Mouse (Mus musculus) cerebellum, postnatal 36 days (tissue): ENCODE results near the gene Gm21987.
A peak's percentile ranks its signal among the peaks of the same experiment; 100 is the strongest.
"Not testable (repeated sequence)": the region's sequence is repeated elsewhere in the genome, so short reads cannot be mapped to it uniquely, and the experiment has no call there.

Source experiments
- DNase-seq, 2 experiments: peaks; one replicate each; pipeline ENCODE4 v3.0.0; 2021 to 2022; ENCODE audit warnings: mixed read lengths in 2 of 2

Gene Gm21987

DNA sequence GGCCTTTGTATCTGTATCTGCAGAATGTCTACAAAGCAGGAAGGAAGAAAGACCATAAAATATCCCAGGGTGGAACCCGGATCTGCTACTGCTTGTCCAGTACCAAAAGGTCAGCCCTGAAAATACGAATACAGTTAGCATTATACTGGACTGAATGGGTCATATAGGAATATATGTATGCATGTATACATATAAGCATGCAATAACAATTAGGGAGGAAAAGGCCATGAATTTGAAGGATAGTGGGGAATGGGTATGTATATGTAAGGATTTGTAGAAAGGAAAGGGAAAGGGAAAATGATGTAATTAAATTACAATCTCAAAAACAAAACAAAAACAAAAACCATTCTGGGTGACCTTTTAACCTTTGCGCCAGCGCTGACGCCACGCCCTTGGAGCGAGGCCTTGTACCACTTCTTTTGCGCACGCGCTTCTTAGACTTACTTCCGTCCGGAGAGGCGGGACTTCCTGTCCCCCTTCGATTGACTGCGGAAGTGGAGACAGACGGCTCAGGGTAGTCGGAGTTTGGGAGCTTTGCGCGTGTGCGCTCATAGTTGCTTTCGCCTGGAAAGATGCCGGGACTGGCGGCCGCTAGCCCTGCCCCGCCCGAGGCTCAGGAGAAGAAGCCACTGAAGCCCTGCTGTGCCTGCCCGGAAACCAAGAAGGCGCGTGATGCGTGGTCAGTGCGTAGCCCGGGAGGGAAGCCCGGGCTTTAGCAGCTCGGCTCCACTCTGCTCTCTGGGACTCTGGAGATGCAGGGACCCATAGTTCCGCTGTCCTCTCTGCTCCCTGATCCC, at the start of gene Gm21987, which contains the start of gene Cox17:
TSS of gene Gm21987 (plus strand) at position 512 of the 797 bp plus-strand sequence.
TSS of gene Cox17 (plus strand) at position 463 of the 797 bp plus-strand sequence.
- peak; percentile 93 to 95 for DNase-seq

DNA sequence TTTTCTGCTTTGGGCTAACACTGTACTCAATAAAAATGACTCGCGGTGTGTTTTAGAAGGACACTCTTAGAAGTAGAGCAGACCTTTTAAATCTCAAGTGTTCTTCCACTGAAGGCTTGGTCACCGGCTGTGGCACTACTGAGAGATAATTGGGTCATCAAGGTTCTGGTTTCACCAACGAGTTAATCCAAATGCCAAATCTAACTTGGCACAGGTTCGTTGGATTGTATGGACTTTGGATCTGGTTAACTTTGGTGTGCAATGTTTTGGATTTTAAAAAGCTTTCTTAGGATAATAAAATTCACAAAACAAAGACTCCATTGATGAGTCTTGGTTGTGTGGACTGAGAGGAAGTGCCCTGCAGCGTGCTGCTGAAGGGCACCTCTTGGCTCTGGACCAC, 48.4 kb upstream of the Gm21987 start:
- no peak for DNase-seq

DNA sequence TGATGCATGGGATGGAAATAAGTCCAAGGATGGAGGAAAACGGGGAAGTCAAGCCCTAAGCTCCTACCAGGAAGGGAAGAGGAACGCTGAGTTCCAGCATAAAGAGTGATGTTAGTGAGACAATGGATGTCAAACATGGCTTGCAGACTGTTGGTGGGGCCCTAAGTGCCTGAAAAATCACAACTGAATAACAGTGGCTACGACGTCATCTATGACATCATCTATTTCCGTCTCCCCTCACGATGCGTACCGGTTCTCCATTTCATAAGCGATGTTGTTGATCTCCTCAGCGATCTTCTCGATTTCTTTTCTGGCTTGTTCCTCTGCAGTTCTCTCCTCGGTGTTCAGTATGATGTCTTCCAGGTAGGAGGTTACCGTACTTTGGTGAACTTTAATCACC, 44.5 kb upstream of the Gm21987 start:
- DNase-seq: no peak

DNA sequence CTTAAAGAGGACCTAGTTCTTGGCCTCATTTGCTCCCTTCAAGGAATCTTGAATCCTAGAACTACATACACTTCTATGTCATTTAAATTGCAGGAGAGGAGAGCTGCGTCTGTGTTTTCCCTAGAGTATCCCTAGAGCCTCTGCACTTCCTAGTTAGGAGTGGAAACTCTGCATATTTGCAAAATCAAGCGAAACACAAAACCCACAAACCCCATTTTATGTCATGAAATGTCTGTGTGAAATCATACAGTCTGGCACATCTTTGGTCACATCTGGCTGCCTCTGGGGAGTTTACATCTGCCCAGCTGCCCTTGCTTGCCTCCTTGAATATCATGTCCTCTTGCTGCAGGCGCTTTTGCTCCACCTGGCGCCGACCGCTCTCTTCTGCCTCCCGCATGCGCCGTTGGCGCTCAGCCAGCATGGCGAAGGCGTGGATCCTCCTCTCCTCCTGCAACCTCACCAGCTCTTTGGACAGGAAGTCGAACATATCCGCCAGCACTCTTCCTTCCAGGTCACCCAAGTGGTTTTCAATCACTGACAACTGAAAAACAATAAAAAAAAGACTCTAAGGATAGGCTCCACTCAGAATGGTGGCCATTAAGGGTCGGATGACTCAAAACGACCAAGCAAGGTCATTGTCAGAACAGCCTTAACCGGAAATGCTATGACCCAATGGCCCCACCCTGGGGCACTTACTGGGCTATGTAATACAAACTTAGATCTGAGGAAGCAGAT, 42.2 kb upstream of the Gm21987 start:
- peak in 1 of 2 experiments; percentile 28 for DNase-seq

DNA sequence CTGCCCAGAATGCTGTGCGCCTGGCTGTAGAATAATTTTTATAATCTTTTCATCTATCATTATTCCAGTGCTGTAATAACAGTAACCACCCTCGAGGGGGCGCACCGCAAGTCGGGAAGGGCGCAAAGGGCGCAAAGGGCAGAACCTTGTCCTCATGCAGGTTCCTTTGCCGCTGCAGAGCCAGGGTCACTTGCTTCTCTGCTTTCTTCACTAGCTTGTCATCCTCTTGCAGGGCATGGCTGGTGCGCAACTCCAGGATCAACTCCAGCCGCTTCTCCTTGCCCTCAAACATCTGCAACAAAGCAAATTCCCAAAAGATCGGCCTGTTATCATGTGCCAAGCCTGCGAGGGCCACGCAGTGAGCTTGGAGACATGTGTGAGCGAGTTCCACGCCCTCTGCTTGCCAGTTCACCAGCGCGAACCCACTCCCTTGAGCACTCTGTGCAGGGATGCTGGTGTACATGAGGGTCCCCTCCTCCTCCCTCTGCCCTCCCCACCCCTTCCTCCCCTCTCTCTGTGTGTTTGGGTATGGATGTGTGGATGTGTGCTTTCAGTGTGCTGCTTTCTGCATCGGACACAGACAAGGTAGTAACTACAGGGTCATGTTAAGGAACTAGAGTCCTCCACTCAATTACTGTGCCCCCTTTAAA, 40.1 kb upstream of the Gm21987 start:
- DNase-seq: peak in 1 of 2 experiments; percentile 6

DNA sequence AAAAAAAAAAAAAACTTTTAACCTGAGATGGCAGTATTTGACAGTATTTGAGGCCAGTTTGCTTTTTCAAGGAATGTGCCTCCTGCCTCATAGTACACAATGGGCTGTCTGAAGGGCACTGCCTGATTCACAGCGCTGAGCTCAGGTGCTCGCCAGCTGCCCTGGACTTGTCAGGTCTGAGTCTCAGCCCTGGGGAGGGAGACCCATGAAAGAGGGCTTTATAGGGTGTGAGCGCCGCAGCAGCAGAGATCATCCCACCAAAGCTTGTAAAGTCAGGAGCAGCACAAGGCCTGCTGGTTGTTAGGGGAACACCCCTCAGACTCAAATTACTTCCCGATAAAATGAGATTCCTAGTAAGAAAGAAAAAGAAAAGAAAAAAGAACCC, 39.6 kb upstream of the Gm21987 start:
- no peak for DNase-seq

DNA sequence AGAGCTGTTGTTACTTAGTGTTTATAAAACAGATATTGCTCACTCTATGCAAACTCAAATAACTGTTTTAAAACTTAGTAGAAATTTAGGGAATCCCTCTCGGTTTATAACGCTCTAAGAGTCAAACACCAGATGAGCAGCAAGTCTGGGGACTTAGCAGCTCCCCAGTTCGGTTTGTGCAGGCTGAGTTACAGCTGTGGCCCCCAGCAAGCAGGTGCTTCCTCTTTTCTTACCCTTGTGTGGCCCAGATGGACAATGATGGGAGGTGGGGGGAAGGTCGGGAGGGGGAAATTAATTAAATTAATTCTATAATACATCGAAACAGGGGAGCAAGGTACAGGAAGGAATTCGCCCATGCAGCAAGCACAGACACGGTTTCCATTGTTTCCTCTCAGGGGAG, 39.2 kb upstream of the Gm21987 start:
- no peak for DNase-seq

DNA sequence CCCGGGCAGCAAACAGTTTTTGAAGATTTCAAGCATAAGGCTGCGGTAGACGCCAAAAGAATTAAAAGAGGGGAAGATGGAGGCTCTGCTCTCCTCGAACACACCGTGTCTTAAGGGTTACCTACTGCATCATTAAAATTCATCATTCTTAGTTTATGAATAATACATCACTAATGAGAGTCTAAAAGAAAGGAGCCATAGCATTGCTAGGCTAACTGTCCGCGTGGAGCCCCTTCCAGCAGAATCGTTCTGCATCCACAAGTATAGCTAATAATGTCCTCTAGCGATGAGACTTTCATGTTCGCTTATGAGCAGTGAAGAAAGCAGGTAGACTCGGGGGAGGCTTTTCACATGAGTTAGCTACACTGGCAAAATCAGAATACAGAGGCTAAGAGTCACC, 38.6 kb upstream of the Gm21987 start:
- DNase-seq: no peak

DNA sequence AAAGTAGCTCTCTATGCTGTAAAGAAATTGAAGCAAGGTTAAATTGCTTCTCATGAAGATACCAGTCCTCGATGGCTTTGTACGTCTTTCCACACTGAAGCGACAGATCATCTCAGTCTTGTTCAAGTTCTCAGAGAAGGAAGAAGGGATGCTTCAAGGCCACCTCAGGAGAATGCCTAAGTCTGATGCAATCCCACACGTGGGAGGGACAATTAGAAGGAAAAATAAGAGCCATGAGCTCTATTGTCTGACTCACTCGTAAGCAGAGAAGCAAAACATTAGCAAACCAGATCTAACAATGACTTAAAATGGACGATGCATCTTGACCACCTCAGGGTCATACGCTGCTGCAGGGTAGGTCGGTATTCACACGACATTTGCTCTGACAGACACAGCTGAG, 28.3 kb upstream of the Gm21987 start:
- DNase-seq: no peak

DNA sequence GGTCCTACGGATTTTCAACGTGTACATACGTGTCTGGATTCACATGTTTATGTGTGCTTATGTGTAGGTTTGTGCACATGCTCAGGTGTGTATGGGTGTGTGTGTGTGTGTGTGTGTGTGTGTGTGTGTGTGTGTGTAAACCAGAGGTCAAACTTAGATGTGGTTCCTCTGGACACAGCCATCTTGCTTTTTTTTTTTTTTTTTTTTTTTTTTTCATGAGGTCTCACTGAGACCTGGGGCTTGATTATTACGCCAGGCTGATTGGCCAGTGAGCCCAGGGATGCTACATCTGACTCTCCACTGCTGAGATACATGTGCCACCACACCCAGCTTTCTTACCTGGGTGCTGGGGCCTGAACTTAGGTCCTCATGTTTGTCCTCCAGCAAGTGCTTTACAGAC, 27.8 kb upstream of the Gm21987 start:
- no peak for DNase-seq

DNA sequence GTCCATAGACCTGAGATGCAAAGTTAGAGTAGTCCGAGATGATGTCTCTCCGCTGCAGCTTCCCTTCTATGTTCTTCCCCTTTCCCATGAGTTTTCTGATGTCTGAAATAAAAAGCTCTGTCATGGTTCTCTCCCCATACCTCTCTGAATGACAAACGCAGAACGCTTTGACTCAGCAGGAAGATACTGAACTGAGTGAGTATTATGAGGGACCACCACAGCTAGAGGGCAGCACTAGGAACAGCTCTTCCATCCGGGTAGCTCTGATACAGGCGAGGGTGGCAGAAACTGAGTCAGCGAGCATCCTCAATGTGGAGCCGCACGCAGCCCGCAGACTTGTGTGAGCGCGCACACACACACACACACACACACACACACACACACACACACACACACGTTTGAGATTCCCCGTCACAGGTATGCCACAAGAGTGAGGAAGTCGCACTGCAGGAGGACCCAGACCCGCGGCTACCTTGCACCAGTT, 25.3 kb upstream of the Gm21987 start:
- peak; percentile 62 to 69 for DNase-seq

DNA sequence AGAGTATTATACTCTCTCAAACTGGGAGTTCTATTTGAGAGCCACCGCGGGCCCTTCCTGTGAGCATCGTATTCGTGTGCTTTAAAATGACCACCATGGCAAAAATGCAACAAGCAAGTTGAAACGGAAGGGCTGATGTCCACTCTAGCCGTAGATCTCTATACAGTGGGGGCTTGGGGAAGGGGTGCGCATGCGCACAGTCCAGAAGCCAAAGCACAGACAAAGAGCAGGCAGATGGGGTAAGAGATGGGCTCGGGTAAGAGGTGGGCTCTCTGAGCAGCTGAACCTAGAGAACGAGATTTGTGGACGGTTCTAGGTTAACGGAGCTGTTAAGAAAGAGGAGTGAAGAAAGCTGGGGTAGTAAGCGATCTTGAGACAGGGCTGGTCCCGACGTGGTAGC, 22.5 kb upstream of the Gm21987 start:
- no peak for DNase-seq

DNA sequence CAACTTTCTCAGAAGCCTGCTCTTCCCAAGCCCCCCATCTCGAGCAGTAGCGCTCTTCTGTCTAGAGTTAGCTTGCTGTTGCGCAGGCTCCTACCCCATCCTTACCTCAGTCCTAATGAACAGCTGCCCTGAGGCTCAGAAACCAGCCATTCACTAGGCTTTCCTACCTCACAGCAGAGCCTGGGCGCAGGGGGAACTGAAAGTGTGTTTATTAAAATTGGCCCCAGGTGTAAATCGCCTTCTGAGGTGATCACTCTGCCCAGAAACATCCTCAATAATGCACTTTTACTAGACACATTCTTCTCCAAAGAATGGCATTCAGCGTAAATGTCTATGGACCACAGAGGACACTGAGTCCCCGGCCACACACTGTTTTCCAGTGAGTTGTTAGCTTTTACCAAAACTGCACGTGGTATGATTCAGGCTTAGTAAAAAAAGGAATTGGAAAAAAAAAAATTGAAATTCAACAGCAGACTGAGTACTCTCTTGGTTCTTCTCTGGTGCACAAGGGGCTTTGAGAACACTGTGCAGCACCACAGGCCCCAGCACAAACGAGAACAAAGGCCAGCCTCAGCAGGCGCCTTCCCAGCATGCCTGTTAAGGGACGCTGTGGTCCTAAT, 20.0 kb upstream of the Gm21987 start:
- no peak for DNase-seq

DNA sequence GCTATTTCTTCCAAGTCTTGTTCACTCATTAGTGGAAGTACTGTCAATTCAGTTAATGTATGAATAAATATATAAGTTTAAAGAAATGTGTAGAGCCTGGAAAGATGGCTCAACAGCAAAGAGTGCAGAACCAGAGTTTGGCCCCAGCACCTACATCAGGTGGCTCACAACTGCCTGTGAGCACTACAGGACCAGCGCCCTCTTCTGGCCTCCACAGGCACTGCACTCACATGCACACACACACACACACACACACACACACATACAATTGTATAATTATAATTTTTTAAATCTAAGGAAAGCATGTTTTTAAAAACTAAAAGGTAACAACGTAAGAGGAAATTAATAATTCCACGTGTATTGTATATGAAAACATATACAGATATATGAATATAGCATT, 17.5 kb upstream of the Gm21987 start:
- no peak for DNase-seq

DNA sequence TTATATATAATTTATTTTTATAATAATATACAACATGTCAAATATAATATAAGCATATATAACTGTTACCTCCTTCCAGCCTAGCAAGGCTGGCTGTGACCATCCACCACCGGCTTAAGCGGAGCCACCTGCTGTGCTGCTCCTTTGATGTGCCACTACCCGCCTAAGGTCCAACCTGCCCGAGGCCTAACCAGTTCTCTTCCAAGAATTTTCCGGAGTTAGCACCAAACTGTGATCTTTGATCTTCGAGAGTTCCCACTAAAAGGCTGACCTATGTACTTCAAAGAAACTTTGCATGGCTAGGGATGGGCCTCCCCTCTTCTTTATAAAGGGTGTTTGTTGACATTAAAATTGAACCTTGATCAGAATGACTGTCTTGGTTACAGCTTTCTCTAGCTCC, 12.4 kb upstream of the Gm21987 start:
- no peak for DNase-seq

DNA sequence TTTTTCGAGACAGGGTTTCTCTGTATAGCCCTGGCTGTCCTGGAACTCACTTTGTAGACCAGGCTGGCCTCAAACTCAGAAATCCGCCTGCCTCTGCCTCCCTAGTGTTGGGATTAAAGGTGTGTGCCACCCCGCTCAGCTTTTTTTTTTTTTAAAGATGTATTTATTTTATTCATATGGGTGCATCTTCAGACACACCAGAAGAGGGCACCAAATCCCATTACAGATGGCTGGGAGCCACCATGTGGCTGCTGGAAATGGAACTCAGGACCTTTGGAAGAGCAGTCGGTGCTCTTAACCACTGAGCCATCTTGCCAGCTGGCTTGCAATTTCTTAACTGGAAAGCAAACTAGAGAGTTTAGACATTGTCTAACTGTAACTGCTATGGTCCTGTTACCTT, 8.8 kb upstream of the Gm21987 start:
- not testable (repeated sequence) for DNase-seq

DNA sequence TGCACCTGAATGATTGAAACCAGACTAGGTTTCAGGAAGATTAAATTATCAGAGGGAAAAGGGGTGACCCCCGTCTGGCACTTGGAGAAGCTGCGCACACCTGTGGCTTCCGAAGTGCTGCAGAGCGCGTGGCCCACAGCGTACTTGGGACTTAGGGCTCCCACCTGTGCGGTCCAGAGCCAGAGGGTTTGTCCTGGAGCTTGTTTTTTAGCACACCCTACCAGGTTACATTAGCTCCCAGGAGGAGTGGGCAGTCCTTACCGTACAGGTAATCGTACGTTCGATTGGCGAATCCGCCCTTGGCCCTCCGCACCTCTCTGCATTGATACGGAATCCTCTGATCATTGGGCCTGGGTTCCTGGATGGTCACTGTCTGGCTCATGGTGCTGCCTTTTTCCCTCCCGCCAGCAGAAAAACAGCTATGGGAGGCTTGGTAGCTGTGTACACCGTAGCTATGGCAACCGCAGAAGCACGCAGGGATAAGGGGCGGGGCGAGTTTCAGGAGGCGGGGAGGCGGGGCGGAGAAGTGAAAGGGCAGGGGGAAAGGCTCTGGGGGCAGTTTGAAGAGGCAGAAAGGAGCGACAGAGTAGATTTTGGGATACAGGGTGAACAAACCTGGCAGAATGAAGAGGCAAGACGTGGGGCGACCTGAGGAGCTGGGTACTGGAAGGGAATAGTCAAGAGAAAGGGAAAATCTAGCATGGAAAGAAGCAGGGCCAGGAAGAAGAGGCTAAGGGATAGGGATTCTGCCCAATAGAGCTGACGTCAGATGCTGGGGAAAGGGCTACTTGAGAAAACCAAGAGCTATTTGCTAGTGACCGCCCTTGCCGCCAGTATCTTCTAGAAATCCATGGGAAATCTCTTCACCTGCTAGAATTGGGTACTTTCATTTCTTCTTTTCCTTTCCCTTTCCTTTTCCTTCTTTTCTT, 5.2 kb upstream of the Gm21987 start, which contains the start of gene Maats1:
TSS of gene Maats1 (minus strand) at position 748 of the 929 bp plus-strand sequence.
- DNase-seq: peak; percentile 57 to 63

DNA sequence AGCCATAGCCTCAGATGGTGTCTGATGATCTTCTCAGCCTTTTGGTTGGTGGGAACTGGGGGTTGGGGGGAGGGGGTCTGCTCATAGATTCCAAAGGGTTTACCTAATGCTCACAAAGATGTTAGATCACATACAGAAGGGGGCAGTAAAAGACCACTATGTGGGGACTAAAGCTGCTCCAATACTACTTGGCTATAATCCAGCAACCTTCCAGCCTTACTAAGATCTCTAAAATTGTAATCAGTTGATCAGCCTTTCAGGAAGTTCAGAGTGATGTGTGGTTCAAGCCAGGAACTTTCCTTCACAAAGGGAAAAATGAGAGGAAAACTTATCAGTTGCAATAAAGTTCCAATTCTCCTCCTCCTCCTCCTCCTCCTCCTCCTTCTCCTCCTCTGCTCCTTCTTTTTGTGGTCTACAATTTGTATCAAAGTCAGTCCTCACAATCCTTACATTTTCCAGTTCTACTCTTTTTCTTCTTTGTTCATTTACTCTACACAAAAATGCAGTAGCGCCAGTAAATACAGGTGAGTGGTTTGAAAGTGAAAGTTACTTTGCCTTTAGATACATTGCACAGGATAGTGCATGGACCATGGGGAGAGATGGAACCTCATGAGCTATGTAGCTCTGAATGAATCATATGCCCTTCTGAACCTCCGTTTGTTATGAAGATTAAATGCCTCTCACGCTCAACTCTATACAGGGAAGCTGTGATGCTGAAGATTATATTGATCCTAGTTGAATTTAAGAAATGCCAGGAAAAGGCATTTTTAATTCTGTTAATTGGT, 1.7 kb upstream of the Gm21987 start:
- no peak for DNase-seq

DNA sequence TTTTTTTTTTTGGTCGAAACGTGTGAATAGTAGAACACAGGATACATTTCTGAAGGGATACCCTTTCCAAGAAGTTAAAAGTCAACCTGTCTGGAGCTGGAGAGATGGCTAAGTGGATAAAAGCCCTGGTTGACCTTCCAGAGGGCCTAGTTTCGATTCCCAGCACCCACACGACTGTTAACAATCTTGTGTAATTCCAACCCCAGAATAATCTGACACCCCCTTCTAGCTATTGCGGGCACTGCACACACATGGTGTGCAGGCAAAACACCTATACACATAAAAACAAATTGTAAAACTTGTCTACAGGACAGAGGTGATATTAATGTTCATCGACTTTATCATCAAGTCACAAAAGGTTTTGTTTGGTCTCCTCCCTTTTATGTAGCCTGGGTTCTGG, 748 bp downstream of the Gm21987 start:
- no peak for DNase-seq

DNA sequence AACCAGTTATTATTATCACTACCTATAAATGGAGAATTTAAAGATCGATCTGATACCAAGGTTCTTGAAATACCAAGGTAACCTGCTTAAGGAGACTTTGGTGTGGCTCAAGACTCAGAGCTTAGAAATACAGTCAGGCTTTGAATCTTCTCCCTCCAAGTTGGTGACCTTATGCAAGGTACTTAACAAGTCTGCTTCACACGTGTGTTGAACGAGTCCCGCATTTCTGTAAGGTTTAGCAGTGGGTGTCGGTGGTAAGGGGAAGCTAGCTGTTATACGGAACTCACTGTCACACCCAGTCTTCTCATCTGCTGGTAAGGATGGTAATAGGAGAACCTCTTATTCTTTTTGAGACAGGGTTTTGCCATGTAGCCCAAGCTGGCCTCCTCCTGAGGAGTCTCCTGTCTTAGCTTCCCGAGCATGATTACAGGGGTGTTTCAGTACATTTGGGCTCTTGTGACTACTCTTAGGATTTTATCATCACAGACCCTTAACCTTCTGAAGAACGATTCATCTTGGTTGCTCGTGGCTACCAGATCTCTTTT, 1.4 kb downstream of the Gm21987 start:
- no peak for DNase-seq

DNA sequence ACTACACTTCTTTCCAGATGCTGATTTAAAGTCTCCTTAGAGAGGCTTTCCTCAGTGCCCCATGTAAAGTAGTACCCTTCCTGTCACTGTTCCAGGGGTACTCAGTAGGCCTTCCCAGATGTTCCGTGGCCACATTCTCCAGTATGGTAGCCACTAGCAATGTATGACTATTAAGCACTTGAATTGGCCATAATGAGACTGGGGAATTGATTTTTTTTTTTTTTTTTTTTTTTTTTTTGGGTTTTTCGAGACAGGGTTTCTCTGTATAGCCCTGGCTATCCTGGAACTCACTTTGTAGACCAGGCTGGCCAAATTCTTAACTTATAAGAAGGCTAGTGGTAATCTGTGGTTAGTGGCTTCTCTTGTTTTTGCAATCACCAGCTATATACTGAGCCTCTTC, 3.0 kb downstream of the Gm21987 start:
- no peak for DNase-seq
